Mouse (Mus musculus) hindbrain, embryonic 16.5 days (tissue): ENCODE data around the gene Snx5. TPM values are rescaled to one million over a fixed set of nuclear protein-coding genes. Genes with fewer than 3 reads are reported as not detected.

Experiments
- polyA plus RNA-seq: library from polyadenylated mRNA; unstranded; fragments of >200 nt; fragmentation: Nextera tagmentation; extraction: Ambion mirVana; gene quantifications from 2 replicates; pipeline ENCODE4 v1.2.1, GENCODE M21; 2015

Snx5 gene
- polyA plus RNA-seq, 1 experiment from 2014 or later = 68.0 TPM

Other genes starting within 250 kb of the Snx5 start
- not detected in 2 replicates for gene Banf2, start 237.8 kb downstream of the Snx5 start, polyA plus RNA-seq
- gene Mgme1, start 243 bp downstream of the Snx5 start, polyA plus RNA-seq = 12.4 and 14.9 TPM in 2 replicates
- 0.10 TPM in 1 of 2 replicates, not detected in the other for gene Ovol2, start 61.2 kb upstream of the Snx5 start, polyA plus RNA-seq
- gene Kat14, start 98.1 kb upstream of the Snx5 start, polyA plus RNA-seq = 23.2 and 29.5 TPM in 2 replicates
- 1.3 and 2.2 TPM in 2 replicates for gene Pet117, start 98.1 kb upstream of the Snx5 start, polyA plus RNA-seq